Mouse (Mus musculus): ENCODE results near the gene Hps3. TPM values are rescaled to one million over a fixed set of nuclear protein-coding genes. Genes with fewer than 3 reads are reported as not detected.

The Hps3 gene
- total RNA-seq, 2 experiments from 2014 or later = 16.6 to 17.1 TPM

DNA sequence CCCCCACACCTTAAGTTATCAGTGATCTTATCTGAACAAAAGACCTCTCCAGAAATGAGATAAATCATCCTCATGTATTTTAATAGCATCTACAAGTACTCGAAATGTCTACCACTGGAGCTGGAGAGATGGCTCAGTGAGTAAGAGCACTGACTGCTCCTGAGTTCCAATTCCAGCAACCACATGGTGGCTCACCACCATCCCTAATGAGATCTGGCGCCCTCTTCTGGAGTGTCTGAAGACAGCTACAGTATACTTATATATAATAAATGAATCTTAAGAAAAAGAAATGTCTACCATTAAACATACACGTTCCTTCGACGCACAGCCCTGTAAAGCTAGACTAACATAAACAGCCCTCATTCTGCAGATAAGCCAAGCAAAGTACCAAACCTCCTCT lies 32.3 kb downstream of the Hps3 start:
- intact Hi-C loops (cut with DNase I) = no loop called here
- TF ChIP-seq CTCF (IDR thresholded peaks at IDR 0.05) = peak; percentile 59
- Histone ChIP-seq H3K4me3 (no peak overlapping the region), H3K27ac (no peak overlapping the region)
- no peak for DNase-seq (ENCODE audit: extremely low spot score in 1 of 2, low spot score in 2 of 2)

GRCm38 (mm10) chr3:20000806-20001205 lies 34.3 kb downstream of the Hps3 start:
- no peak for DNase-seq (ENCODE audit: extremely low spot score in 1 of 2, low spot score in 2 of 2)
- no peak overlapping the region for H3K27ac ChIP-seq
- TF ChIP-seq CTCF (IDR thresholded peaks at IDR 0.05) = no peak
- no peak overlapping the region for H3K4me3 ChIP-seq
- intact Hi-C loops (cut with DNase I) = no loop called here

DNA sequence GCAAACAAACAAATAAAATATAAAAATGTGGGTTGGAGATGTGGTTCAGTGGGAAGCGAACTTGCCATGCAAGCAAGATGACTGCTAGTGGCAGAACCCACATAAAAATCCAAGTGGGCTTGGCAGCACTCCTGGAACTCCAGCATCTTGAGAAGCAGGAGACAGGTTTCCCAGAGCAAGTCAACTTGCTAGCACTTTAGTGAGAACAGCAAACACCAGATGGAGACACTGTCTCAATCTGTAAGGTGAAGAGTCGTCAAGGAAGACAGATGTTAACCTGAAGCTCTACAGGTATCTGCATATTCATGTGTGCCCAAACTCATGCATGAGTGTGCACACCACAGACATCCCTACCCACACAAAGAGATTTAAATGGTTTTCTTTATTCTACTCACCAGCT lies 35.6 kb downstream of the Hps3 start:
- Histone ChIP-seq H3K27ac (no peak overlapping the region), H3K4me3 (no peak overlapping the region)
- no peak for DNase-seq (ENCODE audit: extremely low spot score in 1 of 2, low spot score in 2 of 2)
- no peak for TF ChIP-seq CTCF (IDR thresholded peaks at IDR 0.05)
- intact Hi-C loops (cut with DNase I) = no loop called here

GRCm38 (mm10) chr3:19992388-19992787 lies 42.7 kb downstream of the Hps3 start:
- intact Hi-C loops (cut with DNase I) = no loop called here
- DNase-seq (ENCODE audit: extremely low spot score in 1 of 2, low spot score in 2 of 2) = no peak
- TF ChIP-seq CTCF (IDR thresholded peaks at IDR 0.05) = no peak

GRCm38 (mm10) chr3:19990031-19990430 lies 45.1 kb downstream of the Hps3 start:
- DNase-seq (ENCODE audit: extremely low spot score in 1 of 2, low spot score in 2 of 2) = no peak
- no peak for TF ChIP-seq CTCF (IDR thresholded peaks at IDR 0.05)
- Histone ChIP-seq H3K27ac (no peak overlapping the region), H3K4me3 (no peak overlapping the region)
- intact Hi-C loops (cut with DNase I) = no loop called here

More at GRCm38 (mm10) chr3:19992388-19992787, 42.7 kb downstream of the Hps3 start:
- Histone ChIP-seq H3K27ac (no peak overlapping the region), H3K4me3 (no peak overlapping the region)

GRCm38 (mm10) chr3:19986123-19986522 lies 49.0 kb downstream of the Hps3 start:
- TF ChIP-seq CTCF (IDR thresholded peaks at IDR 0.05) = no peak
- no peak for DNase-seq (ENCODE audit: extremely low spot score in 1 of 2, low spot score in 2 of 2)
- intact Hi-C loops (cut with DNase I) = no loop called here
- H3K4me3 ChIP-seq = no peak overlapping the region
- H3K27ac ChIP-seq = no peak overlapping the region

DNA sequence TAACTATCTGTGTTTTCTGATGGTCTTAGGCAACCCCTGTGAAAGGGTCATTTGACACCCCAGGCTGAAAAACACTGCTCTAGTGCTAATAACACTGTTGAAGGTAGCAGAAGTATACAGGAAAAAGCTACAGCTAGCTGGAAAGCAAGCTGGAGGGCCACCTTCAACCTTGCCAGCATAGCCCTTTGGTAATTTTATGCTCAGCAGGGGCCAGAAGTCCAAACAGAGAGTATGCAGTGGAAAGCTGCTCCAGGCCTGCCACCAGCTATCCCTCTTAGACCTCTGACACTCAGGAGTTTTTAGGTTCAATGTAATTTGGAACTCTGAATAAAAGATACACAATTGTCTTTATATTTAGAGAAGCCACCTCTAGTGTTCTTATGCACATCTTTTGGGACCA lies 52.3 kb downstream of the Hps3 start:
- no peak for DNase-seq (ENCODE audit: extremely low spot score in 1 of 2, low spot score in 2 of 2)
- no peak for TF ChIP-seq CTCF (IDR thresholded peaks at IDR 0.05)

DNA sequence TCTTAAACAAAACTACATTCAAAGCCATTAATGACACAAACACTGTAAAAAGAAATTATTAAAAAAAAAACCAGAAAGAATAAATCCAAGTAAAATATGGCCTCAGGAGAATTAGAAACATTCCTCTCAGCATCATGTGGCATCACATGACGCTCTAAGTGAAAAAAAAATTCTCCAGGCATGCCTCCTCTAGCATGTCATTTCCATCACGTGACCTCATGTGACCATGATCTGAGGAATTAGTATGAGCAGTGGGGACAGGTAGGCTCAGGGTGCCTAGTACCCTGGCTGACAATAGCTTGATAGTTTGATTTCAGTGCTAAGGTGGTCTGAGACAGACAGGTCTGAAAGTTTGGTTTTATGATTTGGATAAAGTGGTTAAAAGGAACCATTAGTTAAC lies 54.0 kb downstream of the Hps3 start:
- no peak for DNase-seq (ENCODE audit: extremely low spot score in 1 of 2, low spot score in 2 of 2)
- no peak overlapping the region for H3K27ac ChIP-seq
- TF ChIP-seq CTCF (IDR thresholded peaks at IDR 0.05) = no peak
- no peak overlapping the region for H3K4me3 ChIP-seq
- intact Hi-C loops (cut with DNase I) = no loop called here

More for the DNA sequence above, 52.3 kb downstream of the Hps3 start:
- no peak overlapping the region for H3K4me3 ChIP-seq
- H3K27ac ChIP-seq = no peak overlapping the region
- intact Hi-C loops (cut with DNase I) = no loop called here

GRCm38 (mm10) chr3:19978474-19978873 lies 56.6 kb downstream of the Hps3 start:
- intact Hi-C loops (cut with DNase I) = no loop called here

DNA sequence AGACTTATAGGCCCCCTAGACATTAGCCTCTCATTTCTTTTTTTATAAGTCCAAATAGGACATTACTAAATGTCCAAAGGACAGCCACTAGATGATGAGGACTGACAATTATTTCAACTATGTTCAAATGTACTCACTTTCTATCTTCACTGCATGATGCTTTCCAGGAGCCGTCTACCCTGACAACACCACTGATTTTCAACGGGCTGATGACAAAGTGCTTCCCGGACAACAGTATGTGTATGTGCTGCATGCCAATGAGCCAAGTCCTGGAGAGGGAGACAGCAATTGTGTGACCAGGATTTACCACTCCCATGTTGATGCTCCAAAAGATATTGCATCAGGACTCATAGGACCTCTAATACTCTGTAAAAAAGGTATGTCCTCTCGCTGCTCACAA lies 69.0 kb downstream of the Hps3 start:
- Histone ChIP-seq H3K27ac (no peak overlapping the region), H3K4me3 (no peak overlapping the region)
- no peak for TF ChIP-seq CTCF (IDR thresholded peaks at IDR 0.05)
- intact Hi-C loops (cut with DNase I) = no loop called here
- DNase-seq (ENCODE audit: extremely low spot score in 1 of 2, low spot score in 2 of 2) = no peak

More at GRCm38 (mm10) chr3:19978474-19978873, 56.6 kb downstream of the Hps3 start:
- no peak for DNase-seq (ENCODE audit: extremely low spot score in 1 of 2, low spot score in 2 of 2)
- H3K27ac ChIP-seq = no peak overlapping the region
- TF ChIP-seq CTCF (IDR thresholded peaks at IDR 0.05) = no peak
- H3K4me3 ChIP-seq = no peak overlapping the region

DNA sequence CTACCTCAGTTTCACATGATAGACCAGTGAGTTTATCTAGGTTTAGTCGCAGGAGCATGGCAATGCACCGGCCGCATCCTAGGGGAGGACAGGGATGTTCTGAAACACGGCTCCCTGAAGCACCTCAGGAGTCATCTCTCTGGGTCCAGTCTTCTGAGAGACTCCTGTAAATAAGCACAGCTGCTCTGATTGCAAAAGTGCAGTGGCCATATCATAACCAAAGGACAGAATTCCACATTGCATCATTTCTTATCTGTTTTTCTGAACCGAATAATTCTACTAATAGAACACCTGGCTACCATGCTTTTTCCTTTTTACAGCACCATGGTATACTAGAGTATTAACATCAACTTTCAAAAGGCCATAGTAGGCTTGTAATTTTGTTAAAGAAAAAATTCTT lies 69.9 kb downstream of the Hps3 start:
- TF ChIP-seq CTCF (IDR thresholded peaks at IDR 0.05) = no peak
- DNase-seq (ENCODE audit: extremely low spot score in 1 of 2, low spot score in 2 of 2) = no peak
- H3K27ac ChIP-seq = no peak overlapping the region
- intact Hi-C loops (cut with DNase I) = no loop called here
- no peak overlapping the region for H3K4me3 ChIP-seq

DNA sequence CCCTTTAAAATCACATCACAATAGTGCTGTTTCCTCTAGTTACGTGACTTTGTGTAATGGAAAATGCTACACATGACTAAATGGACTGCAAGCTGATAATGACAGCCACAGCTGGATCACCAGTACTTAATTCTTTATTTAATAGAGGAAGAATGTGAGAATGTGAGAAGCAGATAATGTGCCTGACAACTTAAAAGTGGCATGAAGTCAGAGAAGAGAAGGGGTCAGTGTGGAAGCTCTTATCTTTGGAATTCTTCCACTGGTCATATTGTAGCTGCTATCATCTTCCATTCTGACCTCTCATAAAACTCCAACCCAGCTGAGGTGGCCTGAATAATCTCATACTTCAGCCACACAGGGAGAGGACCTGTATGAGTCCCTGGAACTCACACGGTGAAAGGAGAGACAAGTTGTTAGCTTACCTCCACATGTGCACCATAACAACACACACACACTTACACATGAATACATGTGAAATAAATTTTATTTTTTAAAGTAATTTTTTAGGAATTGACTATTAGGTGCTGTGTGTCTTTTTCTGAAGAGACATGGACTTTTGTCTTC lies 70.4 kb downstream of the Hps3 start:
- intact Hi-C loops (cut with DNase I) = no loop called here
- TF ChIP-seq CTCF (IDR thresholded peaks at IDR 0.05) = no peak
- Histone ChIP-seq H3K27ac (no peak overlapping the region), H3K4me3 (no peak overlapping the region)
- no peak for DNase-seq (ENCODE audit: extremely low spot score in 1 of 2, low spot score in 2 of 2)

- Histone ChIP-seq H3K27ac (no peak overlapping the region), H3K4me3 (no peak overlapping the region)
- intact Hi-C loops (cut with DNase I) = no loop called here
- DNase-seq (ENCODE audit: extremely low spot score in 1 of 2, low spot score in 2 of 2) = no peak
- TF ChIP-seq CTCF (IDR thresholded peaks at IDR 0.05) = no peak
Observed at GRCm38 (mm10) chr3:19962769-19963513, 72.2 kb downstream of the Hps3 start.

Data from left cerebral cortex, adult 2 months (tissue).